In the genomic region with DNA sequence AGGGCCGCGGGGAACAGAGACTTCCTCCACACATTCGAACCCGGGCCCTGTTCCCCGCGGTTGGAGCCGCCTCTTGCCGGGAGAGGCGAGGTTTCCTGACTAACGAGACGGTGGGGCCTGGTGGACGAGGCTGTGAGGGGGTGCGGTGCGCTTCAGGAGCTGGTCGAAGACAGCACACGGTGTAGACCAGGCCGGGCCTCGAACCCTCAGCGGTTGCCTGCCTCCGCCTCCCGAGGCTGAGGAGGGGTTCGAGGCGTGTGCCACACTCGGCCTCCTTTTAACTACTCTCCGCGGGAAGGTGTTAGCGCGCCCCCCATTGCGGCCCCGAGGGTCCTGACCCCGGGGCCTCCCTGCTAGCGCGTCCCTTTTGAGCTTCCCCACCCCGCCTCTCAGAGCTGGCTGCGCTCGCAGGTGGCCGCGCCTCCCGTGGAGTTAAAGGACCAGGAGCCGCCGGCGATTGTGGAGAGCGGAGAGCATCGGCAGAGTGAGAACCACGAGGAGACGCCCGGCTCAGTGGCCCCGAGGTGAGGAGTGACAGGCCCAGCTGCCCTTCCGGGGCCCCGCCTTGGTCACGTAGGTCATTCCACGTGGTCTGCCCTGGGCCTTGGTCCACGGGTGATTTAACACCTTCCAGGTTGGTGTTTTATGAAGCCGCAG, we compare ENCODE assay signal across 8 mouse cellular contexts. TPM values are rescaled to one million over a fixed set of nuclear protein-coding genes. Genes with fewer than 3 reads are reported as not detected.
A peak's percentile ranks its signal among the peaks of the same experiment; 100 is the strongest.
DNase-seq lines count a peak whose midpoint lies in the region; ATAC-seq and TF ChIP-seq lines count a peak whose summit lies in the region.

No protein-coding gene starts in this region.

- H3K27me3 ChIP-seq in heart, embryonic 10.5 days (ENCODE audit: insufficient read depth, poor library complexity, severe bottlenecking), result peaks cover 10% of the 10 kb centered on the region; the same call in 1 of the 2 replicates
- H3K27me3 ChIP-seq in lung, postnatal 0 days (replicated peaks; ENCODE audit: insufficient read depth, low read length), result no peaks in the 10 kb centered on the region

- DNase-seq in left cerebral cortex, postnatal 4 days, result peak; percentile 27
- no peak for DNase-seq in left cerebral cortex, adult 8-10 months (ENCODE audit: low spot score in 2 of 2)
- peak; percentile 79 for DNase-seq in heart, embryonic 10.5 days (ENCODE audit: low spot score)
- peak; percentile 34 for DNase-seq in kidney, adult 9 months
- peak; percentile 64 for DNase-seq in lung, postnatal 0 days (ENCODE audit: low spot score)
- peak; percentile 37 for DNase-seq in retina, embryonic 14.5 days (ENCODE audit: low spot score)
- no peak for DNase-seq in layer of hippocampus, adult 9-10 months (ENCODE audit: low spot score)

- H3K9ac ChIP-seq in lung, postnatal 0 days (replicated peaks; ENCODE audit: low read depth), result no peak overlapping the region; the same call in 1 of the 2 replicates

- H3K27ac ChIP-seq in heart, embryonic 10.5 days, result peak overlapping the region; percentile 88
- H3K27ac ChIP-seq in lung, postnatal 0 days (ENCODE audit: low read length), result no peak overlapping the region

- TF ChIP-seq CTCF in lung, postnatal 0 days (IDR thresholded peaks at IDR 0.05), result no peak

- ATAC-seq in common myeloid progenitor, adult 5-6 weeks (replicated peaks; ENCODE audit: low read depth, poor library complexity, severe bottlenecking), result peak; percentile 22
- peak; percentile 60 for ATAC-seq in lung, postnatal 0 days

- peak overlapping the region; percentile 91 for H3K4me2 ChIP-seq in lung, postnatal 0 days (replicated peaks; ENCODE audit: low read depth, low read length)

- TF ChIP-seq EP300 in lung, postnatal 0 days (IDR thresholded peaks at IDR 0.05), result no peak

- H3K4me1 ChIP-seq in heart, embryonic 10.5 days, result peaks cover 14% of the 10 kb centered on the region
- H3K4me1 ChIP-seq in lung, postnatal 0 days (ENCODE audit: insufficient read depth, low read depth, low read length), result peaks cover 7% of the 10 kb centered on the region; the same call in 1 of the 2 replicates

- 3% methylated on average over 54 of the region's 54 CpGs for WGBS in heart, embryonic 10.5 days
- WGBS in lung, postnatal 0 days, result 2% methylated on average over 49 of the region's 54 CpGs

- intact Hi-C loops in left cerebral cortex, postnatal 4 days (cut with DNase I), result no loop called here

- peak overlapping the region; percentile 63 for H3K4me3 ChIP-seq in heart, embryonic 10.5 days
- peak overlapping the region; percentile 45 for H3K4me3 ChIP-seq in lung, postnatal 0 days (ENCODE audit: low read depth, low read length)

- H3K9me3 ChIP-seq in heart, embryonic 10.5 days, result no peaks in the 10 kb centered on the region
- no peaks in the 10 kb centered on the region for H3K9me3 ChIP-seq in lung, postnatal 0 days (ENCODE audit: low read length)

- H3K36me3 ChIP-seq in heart, embryonic 10.5 days, result peaks cover 27% of the 10 kb centered on the region
- H3K36me3 ChIP-seq in lung, postnatal 0 days (ENCODE audit: insufficient read depth, low read length), result peaks cover 8% of the 10 kb centered on the region; the same call in 1 of the 2 replicates

RNA-seq across cellular contexts. Expression of gene Syce2, which starts 0.5 kb away (rescaled TPM):
- 10 to 100 TPM; 42.0 to 42.4 TPM for total RNA-seq in left cerebral cortex, postnatal 4 days (2021)
- total RNA-seq in left cerebral cortex, adult 8-10 months (2022), result 1 to 10 TPM; 6.3 to 8.0 (median 6.8) TPM
- 138 and 142 TPM in 2 replicates for total RNA-seq in common myeloid progenitor, adult 5-6 weeks (2017)
- polyA plus RNA-seq in heart, embryonic 10.5 days (2016; fragmentation: Nextera tagmentation; extraction: Ambion mirVana), result 51.7 and 64.6 TPM in 2 replicates
- 11.1 and 11.4 TPM in 2 replicates for polyA plus RNA-seq in lung, postnatal 0 days (2015; fragmentation: Nextera tagmentation; extraction: Ambion mirVana)

RNA-seq across cellular contexts. Expression of gene Farsa, which starts 15.6 kb away (rescaled TPM):
- 10 to 100 TPM; 86.2 to 90.4 TPM for total RNA-seq in left cerebral cortex, postnatal 4 days (2021)
- total RNA-seq in left cerebral cortex, adult 8-10 months (2022), result 10 to 100 TPM; 39.6 to 48.5 (median 43.7) TPM
- total RNA-seq in common myeloid progenitor, adult 5-6 weeks (2017), result 130 and 162 TPM in 2 replicates
- polyA plus RNA-seq in heart, embryonic 10.5 days (2016; fragmentation: Nextera tagmentation; extraction: Ambion mirVana), result 80.8 and 108 TPM in 2 replicates
- polyA plus RNA-seq in lung, postnatal 0 days (2015; fragmentation: Nextera tagmentation; extraction: Ambion mirVana), result 44.0 and 44.6 TPM in 2 replicates

RNA-seq across cellular contexts. Expression of gene Gcdh, which starts 21.3 kb away (rescaled TPM):
- 10 to 100 TPM; 30.8 to 32.7 TPM for total RNA-seq in left cerebral cortex, postnatal 4 days (2021)
- total RNA-seq in left cerebral cortex, adult 8-10 months (2022), result 10 to 100 TPM; 29.8 to 43.0 (median 36.5) TPM
- total RNA-seq in common myeloid progenitor, adult 5-6 weeks (2017), result 16.4 and 25.2 TPM in 2 replicates
- polyA plus RNA-seq in heart, embryonic 10.5 days (2016; fragmentation: Nextera tagmentation; extraction: Ambion mirVana), result 43.8 and 45.3 TPM in 2 replicates
- polyA plus RNA-seq in lung, postnatal 0 days (2015; fragmentation: Nextera tagmentation; extraction: Ambion mirVana), result 16.2 and 21.1 TPM in 2 replicates

RNA-seq across cellular contexts. Expression of gene Calr, which starts 25.7 kb away (rescaled TPM):
- total RNA-seq in left cerebral cortex, postnatal 4 days (2021), result 100 to 1,000 TPM; 528 to 548 TPM
- 100 to 1,000 TPM; 333 to 426 (median 383) TPM for total RNA-seq in left cerebral cortex, adult 8-10 months (2022)
- 1,972 and 2,060 TPM in 2 replicates for total RNA-seq in common myeloid progenitor, adult 5-6 weeks (2017)
- polyA plus RNA-seq in heart, embryonic 10.5 days (2016; fragmentation: Nextera tagmentation; extraction: Ambion mirVana), result 881 and 1,047 TPM in 2 replicates
- polyA plus RNA-seq in lung, postnatal 0 days (2015; fragmentation: Nextera tagmentation; extraction: Ambion mirVana), result 318 and 405 TPM in 2 replicates

RNA-seq across cellular contexts. Expression of gene Klf1, which starts 29.3 kb away (rescaled TPM):
- under 1 TPM in 1 of 2 experiments, not detected in 1; 0.24 TPM for total RNA-seq in left cerebral cortex, postnatal 4 days (2021)
- total RNA-seq in left cerebral cortex, adult 8-10 months (2022), result not detected
- 71.2 and 79.8 TPM in 2 replicates for total RNA-seq in common myeloid progenitor, adult 5-6 weeks (2017)
- 54.2 and 54.3 TPM in 2 replicates for polyA plus RNA-seq in heart, embryonic 10.5 days (2016; fragmentation: Nextera tagmentation; extraction: Ambion mirVana)
- polyA plus RNA-seq in lung, postnatal 0 days (2015; fragmentation: Nextera tagmentation; extraction: Ambion mirVana), result 0.69 and 1.1 TPM in 2 replicates

Comparison
In these comparisons a context has a peak if more than half of its experiments do, and no peak if none do; other contexts are left out.
1. DNase-seq: peak in left cerebral cortex, postnatal 4 days (single experiment), heart, embryonic 10.5 days (single experiment), kidney, adult 9 months (single experiment), lung, postnatal 0 days (single experiment) and retina, embryonic 14.5 days (single experiment); none in left cerebral cortex, adult 8-10 months (0 of 2) and layer of hippocampus, adult 9-10 months (single experiment).
2. RNA of gene Syce2, which starts 0.5 kb away (total RNA-seq): 138 to 142 TPM in common myeloid progenitor, adult 5-6 weeks and 42.0 to 42.4 TPM in left cerebral cortex, postnatal 4 days; 6.3 to 8.0 TPM in left cerebral cortex, adult 8-10 months; every median in the first group is over 4 times any median in the second.